Mouse (Mus musculus) MEL (cell line): ENCODE results near the gene Olfr374. TPM values are rescaled to one million over a fixed set of nuclear protein-coding genes. Genes with fewer than 3 reads are reported as not detected.

Experiments used
- DNase-seq: peaks from one replicate; pipeline ENCODE4 v3.0.0; 2011; ENCODE audit warnings: low read depth, low spot score
- H3K27ac ChIP-seq: 2 replicates; pipeline ENCODE4 v1.5.1; 2012; ENCODE audit warnings: low read depth, mild to moderate bottlenecking, control low read depth, low read length, moderate library complexity; ENCODE audit not compliant: control insufficient read depth
- H3K27me3 ChIP-seq, 2 experiments: fragments of 150-350 bp in 1 of 2; sonication (generic) in 1 of 2; 2 replicates each; pipeline ENCODE4 v1.6.1; 2012; ENCODE audit warnings: low read length in 2 of 2, mild to moderate bottlenecking in 2 of 2, improper control_type of control experiment in 1 of 2, moderate library complexity in 1 of 2; ENCODE audit not compliant: insufficient read depth in 2 of 2, control insufficient read depth in 1 of 2
- H3K36me3 ChIP-seq, 2 experiments: 2 replicates each; pipeline ENCODE4 v1.6.1; 2012 to 2014; ENCODE audit warnings: low read length in 2 of 2, improper control_type of control experiment in 1 of 2, inconsistent platforms in 1 of 2, mild to moderate bottlenecking in 1 of 2; ENCODE audit not compliant: insufficient read depth in 2 of 2, control insufficient read depth in 1 of 2
- H3K4me1 ChIP-seq, 2 experiments: fragments of 150-350 bp in 1 of 2; sonication (generic) in 1 of 2; 2 replicates each; pipeline ENCODE4 v1.6.1; 2012; ENCODE audit warnings: low read length in 2 of 2, improper control_type of control experiment in 1 of 2, mild to moderate bottlenecking in 1 of 2; ENCODE audit not compliant: insufficient read depth in 2 of 2, control insufficient read depth in 1 of 2
- H3K4me3 ChIP-seq, 2 experiments: fragments of 150-350 bp in 1 of 2; sonication (generic) in 1 of 2; 2 replicates each; pipeline ENCODE4 v1.5.1; 2012; ENCODE audit warnings: low read depth in 2 of 2, low read length in 2 of 2, mild to moderate bottlenecking in 2 of 2, moderate library complexity in 2 of 2, control low read depth in 1 of 2, improper control_type of control experiment in 1 of 2; ENCODE audit not compliant: control insufficient read depth in 1 of 2, insufficient read depth in 1 of 2
- H3K79me2 ChIP-seq: 2 replicates; pipeline ENCODE4 v1.6.1; 2012; ENCODE audit warnings: mild to moderate bottlenecking, low read length, moderate library complexity; ENCODE audit not compliant: control insufficient read depth, poor library complexity, insufficient read depth
- H3K9ac ChIP-seq: 2 replicates; pipeline ENCODE4 v1.6.1; 2012; ENCODE audit warnings: low read depth, mild to moderate bottlenecking, control low read depth, low read length, moderate library complexity; ENCODE audit not compliant: control insufficient read depth, poor library complexity, severe bottlenecking
- H3K9me3 ChIP-seq: fragments of 150-350 bp; sonication (generic); replicated peaks from 2 replicates; pipeline ENCODE4 v1.6.1; 2012; ENCODE audit warnings: mild to moderate bottlenecking, low read length, improper control_type of control experiment, moderate library complexity; ENCODE audit not compliant: insufficient read depth
- CTCF ChIP-seq, 3 experiments: IDR thresholded peaks in 2 of 3; conservative IDR thresholded peaks in 1 of 3; 2 replicates each; pipeline ENCODE4 v1.5.1; 2011 to 2012; ENCODE audit warnings: low read length in 3 of 3, low read depth in 2 of 3, mild to moderate bottlenecking in 2 of 3, improper control_type of control experiment in 1 of 3, inconsistent platforms in 1 of 3, mixed read lengths in 1 of 3, moderate library complexity in 1 of 3; ENCODE audit not compliant: control insufficient read depth in 1 of 3, insufficient read depth in 1 of 3, poor library complexity in 1 of 3, severe bottlenecking in 1 of 3
- ETS1 ChIP-seq: IDR thresholded peaks from 2 replicates; pipeline ENCODE4 v1.6.1; 2012; ENCODE audit warnings: low read depth, mild to moderate bottlenecking, inconsistent platforms, low read length, improper control_type of control experiment, moderate library complexity
- GATA1 ChIP-seq: IDR thresholded peaks from 2 replicates; pipeline ENCODE4 v1.6.1; 2011; ENCODE audit warnings: low read depth, low read length, improper control_type of control experiment
- HCFC1 ChIP-seq: IDR thresholded peaks from 2 replicates; pipeline ENCODE4 v1.6.1; 2012; ENCODE audit warnings: low read depth, mild to moderate bottlenecking, inconsistent platforms, low read length, improper control_type of control experiment, moderate library complexity
- JUND ChIP-seq: IDR thresholded peaks from 2 replicates; pipeline ENCODE4 v1.6.1; 2011; ENCODE audit warnings: low read depth, mild to moderate bottlenecking, improper control_type of control experiment, low read length
- KAT2A ChIP-seq: conservative IDR thresholded peaks from 2 replicates; pipeline ENCODE4 v1.6.1; 2012; ENCODE audit warnings: low read depth, low read length, improper control_type of control experiment, inconsistent platforms
- MAFK ChIP-seq: IDR thresholded peaks from 2 replicates; pipeline ENCODE4 v1.6.1; 2011; ENCODE audit warnings: low read depth, mild to moderate bottlenecking, low read length, improper control_type of control experiment, borderline replicate concordance
- MAX ChIP-seq: IDR thresholded peaks from 2 replicates; pipeline ENCODE4 v1.6.1; 2011; ENCODE audit warnings: low read length, improper control_type of control experiment
- MXI1 ChIP-seq: IDR thresholded peaks from 2 replicates; pipeline ENCODE4 v1.6.1; 2011; ENCODE audit warnings: mild to moderate bottlenecking, low read depth, low read length, improper control_type of control experiment
- MYB ChIP-seq: IDR thresholded peaks from 2 replicates; pipeline ENCODE4 v1.6.1; 2011; ENCODE audit warnings: mild to moderate bottlenecking, low read depth, low read length, improper control_type of control experiment
- NRF1 ChIP-seq: IDR thresholded peaks from 2 replicates; pipeline ENCODE4 v1.6.1; 2014; ENCODE audit warnings: low read depth, mild to moderate bottlenecking, inconsistent platforms, low read length, improper control_type of control experiment, moderate library complexity; ENCODE audit not compliant: poor library complexity, insufficient read depth, severe bottlenecking
- POLR2AphosphoS2 ChIP-seq: IDR thresholded peaks from 2 replicates; pipeline ENCODE4 v1.6.1; 2011; ENCODE audit warnings: low read length, improper control_type of control experiment
- POLR2AphosphoS5 ChIP-seq: IDR thresholded peaks from 2 replicates; pipeline ENCODE4 v1.6.1; 2012; ENCODE audit warnings: low read depth, borderline replicate concordance, mild to moderate bottlenecking, inconsistent platforms, low read length, moderate library complexity, mixed read lengths
- RCOR1 ChIP-seq: IDR thresholded peaks from 2 replicates; pipeline ENCODE4 v1.6.1; 2012; ENCODE audit warnings: low read depth, mild to moderate bottlenecking, inconsistent platforms, low read length, improper control_type of control experiment
- TBP ChIP-seq: IDR thresholded peaks from 2 replicates; pipeline ENCODE4 v1.8.0; 2011; ENCODE audit warnings: low read depth, low read length, improper control_type of control experiment
- TCF12 ChIP-seq: IDR thresholded peaks from 2 replicates; pipeline ENCODE4 v1.6.1; 2014; ENCODE audit warnings: low read depth, mild to moderate bottlenecking, inconsistent platforms, low read length, improper control_type of control experiment, moderate library complexity
- UBTF ChIP-seq: IDR thresholded peaks from 2 replicates; pipeline ENCODE4 v1.6.1; 2012; ENCODE audit warnings: low read depth, mild to moderate bottlenecking, inconsistent platforms, low read length, improper control_type of control experiment, moderate library complexity, borderline replicate concordance; ENCODE audit not compliant: insufficient read depth
- USF1 ChIP-seq: IDR thresholded peaks from 2 replicates; pipeline ENCODE4 v1.6.1; 2014; ENCODE audit warnings: low read depth, mild to moderate bottlenecking, inconsistent platforms, low read length, improper control_type of control experiment, moderate library complexity
- ZC3H11A ChIP-seq: IDR thresholded peaks from 2 replicates; pipeline ENCODE4 v1.6.1; 2012; ENCODE audit warnings: low read depth, mild to moderate bottlenecking, inconsistent platforms, low read length, improper control_type of control experiment
- ZKSCAN1 ChIP-seq: IDR thresholded peaks from 2 replicates; pipeline ENCODE4 v1.6.1; 2012; ENCODE audit warnings: low read depth, mild to moderate bottlenecking, inconsistent platforms, low read length, improper control_type of control experiment, moderate library complexity
- ZMIZ1 ChIP-seq: IDR thresholded peaks from 2 replicates; pipeline ENCODE4 v1.6.1; 2012; ENCODE audit warnings: low read depth, mild to moderate bottlenecking, inconsistent platforms, low read length, improper control_type of control experiment, moderate library complexity
- ZNF384 ChIP-seq: IDR thresholded peaks from 2 replicates; pipeline ENCODE4 v1.6.1; 2012; ENCODE audit warnings: low read depth, mild to moderate bottlenecking, inconsistent platforms, low read length, improper control_type of control experiment
- polyA plus RNA-seq, 2 experiments: library from polyadenylated mRNA; stranded (reverse) in 1 of 2; unstranded in 1 of 2; fragments of >175 nt in 1 of 2; fragments of >200 nt in 1 of 2; gene quantifications; 2 replicates each; pipeline versions ENCODE4 v1.2.1 to v1.2.4; 2012; ENCODE audit warnings: low replicate concordance in 2 of 2, low read depth in 1 of 2; ENCODE audit not compliant: insufficient read length in 2 of 2, insufficient read depth in 1 of 2, missing spikeins in 1 of 2
- total RNA-seq: library from RNA; depleted of rRNA; stranded (reverse); fragments of 300-350 nt; gene quantifications from 2 replicates; pipeline ENCODE4 v1.2.3, GENCODE M21; 2012

The Olfr374 gene
- total and polyA plus RNA-seq, 3 experiments, result 0.06 to 0.08 TPM; not detected in 1

DNA sequence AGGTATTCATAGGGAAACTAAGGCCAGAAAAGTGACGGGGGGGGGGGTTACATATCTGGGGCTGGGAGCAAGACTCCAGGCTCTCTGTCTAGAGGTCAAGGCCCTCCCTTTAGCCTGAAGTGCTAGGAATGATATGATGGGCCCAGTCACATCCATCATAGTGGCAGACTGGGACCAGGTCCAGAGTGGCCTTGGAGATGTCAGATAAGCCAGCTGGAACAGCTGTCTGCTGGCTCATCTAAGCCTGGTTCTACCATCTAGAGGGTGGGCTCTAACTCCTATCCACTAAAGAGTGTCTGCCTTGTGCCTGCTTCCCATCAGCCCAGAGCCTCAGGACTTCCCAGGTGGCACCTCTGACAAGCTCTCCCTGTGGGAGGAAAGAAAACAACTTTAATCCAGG is 26.1 kb downstream of the Olfr374 start:
- Histone ChIP-seq H3K9me3 (no peaks in the 10 kb centered on the region), H3K4me3 (no peak overlapping the region), H3K9ac (no peak overlapping the region), H3K27me3 (no peaks in the 10 kb centered on the region; a peak in 1 of 4 replicates), H3K36me3 (no peaks in the 10 kb centered on the region), H3K79me2 (no peaks in the 10 kb centered on the region)
- DNase-seq, result no peak
- TF ChIP-seq NRF1, result no peak
- TF ChIP-seq MAX, result no peak
- TF ChIP-seq JUND, result no peak
- no peak for TF ChIP-seq POLR2AphosphoS5
- TF ChIP-seq USF1, result no peak
- no peak for TF ChIP-seq ZMIZ1
- no peak for TF ChIP-seq MXI1
- TF ChIP-seq UBTF, result no peak
- TF ChIP-seq KAT2A, result no peak
- no peak for TF ChIP-seq ETS1
- no peak for TF ChIP-seq HCFC1
- TF ChIP-seq, all 39 proteins: peak for 0
- H3K4me1 ChIP-seq, result no peaks in the 10 kb centered on the region
- H3K27ac ChIP-seq, result no peak overlapping the region

GRCm38 (mm10) chr8:72133507-72133906 is 26.7 kb downstream of the Olfr374 start:
- TF ChIP-seq NRF1, result no peak
- no peak for DNase-seq
- Histone ChIP-seq H3K9ac (no peak overlapping the region), H3K27me3 (no peaks in the 10 kb centered on the region; a peak in 1 of 4 replicates), H3K36me3 (no peaks in the 10 kb centered on the region), H3K79me2 (no peaks in the 10 kb centered on the region), H3K27ac (no peak overlapping the region), H3K4me3 (no peak overlapping the region), H3K9me3 (no peaks in the 10 kb centered on the region), H3K4me1 (no peaks in the 10 kb centered on the region)

- H3K79me2 ChIP-seq, result no peaks in the 10 kb centered on the region
- DNase-seq, result no peak
- no peak within 1 kb of the TSS for H3K9ac ChIP-seq
- no peak within 1 kb of the TSS for H3K4me3 ChIP-seq
- H3K27ac ChIP-seq, result no peak within 1 kb of the TSS
- H3K36me3 ChIP-seq, result no peaks in the 10 kb centered on the region
- H3K9me3 ChIP-seq, result no peaks in the 10 kb centered on the region
- no peaks in the 10 kb centered on the region; a peak in 1 of 4 replicates for H3K27me3 ChIP-seq
- H3K4me1 ChIP-seq, result no peaks in the 10 kb centered on the region
- TF ChIP-seq CTCF (IDR thresholded peaks at IDR 0.05 in 2 of 3, conservative IDR thresholded peaks at IDR 0.05 in 1 of 3; ENCODE audit: control insufficient read depth in 1 of 3, insufficient read depth in 1 of 3, low read depth in 2 of 3, low read length in 3 of 3, poor library complexity in 1 of 3, severe bottlenecking in 1 of 3) (no peak), MAFK (no peak), MAX (no peak), RCOR1 (no peak), TCF12 (no peak), HCFC1 (no peak), KAT2A (no peak), MXI1 (no peak), NRF1 (no peak), USF1 (no peak), POLR2AphosphoS2 (no peak), ZNF384 (no peak), ZKSCAN1 (no peak), ZC3H11A (no peak), UBTF (no peak), TBP (no peak), POLR2AphosphoS5 (no peak), MYB (no peak), GATA1 (no peak)
- TF ChIP-seq, all 39 proteins: peak for 0
These were observed 28.1 kb downstream of the Olfr374 start, which contains the start of gene Tpm4 for GRCm38 (mm10) chr8:72134756-72135445. Gene Tpm4 (plus strand): TSS chr8:72134975.
